Mouse (Mus musculus) hindbrain, embryonic 14.5 days (tissue): ENCODE data around the gene Vstm2l. TPM values are rescaled to one million over a fixed set of nuclear protein-coding genes. Genes with fewer than 3 reads are reported as not detected.
A peak's percentile ranks its signal among the peaks of the same experiment; 100 is the strongest.

Experiments
- ATAC-seq: fragments of 200-750 bp; cut with Nextera tagmentation; 2 replicates; pipeline ENCODE4 v1.8.0; 2017; ENCODE audit warnings: moderate number of reproducible peaks, mild to moderate bottlenecking, moderate TSS enrichment, moderate library complexity; ENCODE audit not compliant: low FRiP score
- DNase-seq: peaks from one replicate; pipeline ENCODE4 v3.0.0-alpha.2; 2015; ENCODE audit warnings: low spot score
- H3K27ac ChIP-seq: fragments of 300-500 bp; sonication (generic); 2 replicates; pipeline ENCODE4 v1.5.1; 2014; ENCODE audit warnings: mild to moderate bottlenecking, moderate library complexity
- H3K27me3 ChIP-seq: fragments of 300-500 bp; sonication (generic); 2 replicates; pipeline ENCODE4 v1.6.1; 2014; ENCODE audit warnings: mild to moderate bottlenecking, low read length, mixed read lengths; ENCODE audit not compliant: control insufficient read depth, insufficient read depth
- H3K36me3 ChIP-seq: fragments of 300-500 bp; sonication (generic); replicated peaks from 2 replicates; pipeline ENCODE4 v1.6.1; 2014; ENCODE audit not compliant: control insufficient read depth, insufficient read depth
- H3K4me1 ChIP-seq: fragments of 300-500 bp; sonication (generic); replicated peaks from 2 replicates; pipeline ENCODE4 v1.6.1; 2014; ENCODE audit warnings: antibody characterized with exemption, low read length, mixed read lengths; ENCODE audit not compliant: control insufficient read depth, insufficient read depth
- H3K4me2 ChIP-seq: fragments of 300-500 bp; sonication (generic); replicated peaks from 2 replicates; pipeline ENCODE4 v1.6.1; 2014; ENCODE audit warnings: mild to moderate bottlenecking, moderate library complexity
- H3K4me3 ChIP-seq: fragments of 300-500 bp; sonication (generic); replicated peaks from 2 replicates; pipeline ENCODE4 v1.5.1; 2014; ENCODE audit warnings: mild to moderate bottlenecking, low read length
- H3K9ac ChIP-seq: fragments of 300-500 bp; sonication (generic); 2 replicates; pipeline ENCODE4 v1.6.1; 2014
- H3K9me3 ChIP-seq: fragments of 300-500 bp; sonication (generic); 2 replicates; pipeline ENCODE4 v1.6.1; 2016; ENCODE audit warnings: low read length; ENCODE audit not compliant: control insufficient read depth
- WGBS: fragments of 180-500 bp; shearing (Covaris S2); extraction: QIAGEN DNeasy Blood & Tissue Kit; methylation state at CpG from one replicate; pipeline ENCODE4 v1.1.7; 2014; 5-methylcytosine and 5-hydroxymethylcytosine counted together
- polyA plus RNA-seq: library from polyadenylated mRNA; unstranded; fragments of >200 nt; fragmentation: Nextera tagmentation; extraction: Ambion mirVana; gene quantifications from 2 replicates; pipeline ENCODE4 v1.2.1, GENCODE M21; 2014

Vstm2l gene
- polyA plus RNA-seq, 1 experiment from 2014 or later: 48.9 TPM

DNA sequence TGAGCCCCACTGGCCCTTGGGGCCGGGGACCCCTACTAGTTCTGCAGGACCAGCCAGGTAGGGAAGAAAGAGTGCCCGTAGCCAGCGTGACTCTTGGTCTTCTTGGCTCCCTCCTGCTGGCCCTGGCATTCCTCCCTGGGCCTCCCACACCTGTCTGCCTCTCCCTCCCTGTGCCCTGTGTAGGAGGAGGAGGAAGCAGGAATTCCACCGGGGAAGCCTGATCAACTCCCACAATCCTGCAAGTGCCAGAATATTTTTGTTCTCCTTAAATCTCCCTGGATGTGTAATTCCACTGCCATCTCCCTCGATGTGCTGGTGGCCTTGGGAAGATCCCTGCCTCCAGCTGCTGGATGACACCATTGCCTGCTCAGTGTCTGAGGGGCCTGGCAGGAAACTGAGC lies 10.1 kb downstream of the Vstm2l start:
- Histone ChIP-seq H3K4me2 (no peak overlapping the region), H3K9ac (no peak overlapping the region), H3K9me3 (no peaks in the 10 kb centered on the region), H3K27me3 (0 out of 2 replicates have a peak, but pooled peaks cover 4% of the 10 kb centered on the region), H3K27ac (no peak overlapping the region), H3K4me3 (no peak overlapping the region), H3K36me3 (no peaks in the 10 kb centered on the region), H3K4me1 (peaks cover 59% of the 10 kb centered on the region)
- DNase-seq: no peak
- ATAC-seq: no peak
- WGBS: 72% methylated on average over 5 of the region's 5 CpGs

DNA sequence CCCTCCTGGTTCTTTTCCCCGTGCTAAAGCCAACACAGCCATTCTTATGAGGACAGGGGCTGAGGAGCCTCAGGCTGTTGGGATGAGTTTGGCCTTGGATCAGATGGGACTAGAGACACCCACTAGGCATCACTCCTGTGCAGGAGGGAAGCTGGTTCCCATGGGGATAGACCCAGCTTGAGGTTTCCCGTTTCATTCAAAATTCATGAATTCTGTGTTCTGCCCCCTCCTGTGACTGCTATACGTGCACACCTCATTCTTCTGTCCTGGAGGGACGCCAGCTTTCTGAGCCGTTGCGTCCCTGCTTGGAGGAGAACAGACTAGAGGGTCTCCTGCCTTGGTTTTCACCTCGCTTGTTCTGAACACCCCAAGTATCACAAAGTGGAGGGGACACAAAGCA lies 12.0 kb downstream of the Vstm2l start:
- H3K27me3 ChIP-seq: no peaks in the 10 kb centered on the region
- DNase-seq: no peak
- peaks cover 48% of the 10 kb centered on the region for H3K4me1 ChIP-seq
- whole genome bisulfite sequencing: 25% methylated on average over 7 of the region's 7 CpGs
- H3K36me3 ChIP-seq: no peaks in the 10 kb centered on the region
- peak overlapping the region; percentile 22; the same call in 1 of the 2 replicates for H3K9ac ChIP-seq
- no peaks in the 10 kb centered on the region for H3K9me3 ChIP-seq
- no peak overlapping the region for H3K4me3 ChIP-seq
- no peak for ATAC-seq
- no peak overlapping the region for H3K4me2 ChIP-seq
- peak overlapping the region; percentile 48; the same call in 1 of the 2 replicates for H3K27ac ChIP-seq

DNA sequence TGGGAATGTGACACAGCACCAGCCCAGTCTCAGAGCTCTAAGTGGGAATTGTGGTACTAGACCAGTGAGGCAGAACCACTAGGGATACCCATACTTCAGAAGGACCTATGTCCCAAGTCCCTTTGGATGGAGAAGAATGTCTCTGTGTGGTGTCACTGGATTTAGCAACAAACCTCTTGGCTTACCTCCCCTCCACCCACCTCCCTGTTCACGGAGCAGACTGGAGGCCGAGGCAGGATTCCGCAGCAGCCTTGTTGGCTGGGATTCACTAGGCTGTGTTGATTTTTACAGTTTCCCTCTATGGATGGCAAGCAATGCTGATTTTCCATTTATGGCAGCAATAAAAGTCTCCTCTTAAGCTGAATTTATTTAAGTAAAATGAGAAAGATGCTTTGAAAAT lies 12.5 kb downstream of the Vstm2l start:
- DNase-seq: no peak
- peak overlapping the region; percentile 48; the same call in 1 of the 2 replicates for H3K27ac ChIP-seq
- H3K27me3 ChIP-seq: no peaks in the 10 kb centered on the region
- H3K9me3 ChIP-seq: no peaks in the 10 kb centered on the region
- no peak for ATAC-seq
- no peak overlapping the region for H3K4me3 ChIP-seq
- H3K4me1 ChIP-seq: peaks cover 43% of the 10 kb centered on the region
- H3K9ac ChIP-seq: peak overlapping the region; percentile 22; the same call in 1 of the 2 replicates
- WGBS: 58% methylated on average over 3 of the region's 3 CpGs
- peak overlapping the region; percentile 11; the same call in 1 of the 2 replicates for H3K4me2 ChIP-seq
- H3K36me3 ChIP-seq: no peaks in the 10 kb centered on the region

DNA sequence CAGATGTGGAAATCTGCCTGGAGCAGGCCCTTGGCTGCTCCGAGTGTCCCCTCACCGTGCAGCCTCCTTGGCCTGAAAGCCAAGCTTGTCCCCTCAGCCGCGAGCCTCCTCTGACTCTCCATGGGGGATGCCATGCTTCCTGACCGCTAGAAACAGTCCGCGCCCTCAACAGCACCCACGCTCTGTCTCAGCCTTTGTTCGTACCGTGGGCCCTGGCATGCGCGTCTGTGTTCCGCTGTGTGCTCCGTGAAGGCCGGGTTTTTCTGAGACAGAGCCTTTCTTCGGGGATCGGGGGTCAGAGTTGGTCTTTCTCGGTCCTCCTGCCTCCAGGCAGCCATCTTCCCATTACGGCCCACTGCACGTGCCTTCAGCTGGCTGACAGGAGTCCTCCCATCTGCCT lies 12.9 kb downstream of the Vstm2l start:
- 33% methylated on average over 20 of the region's 20 CpGs for WGBS

DNA sequence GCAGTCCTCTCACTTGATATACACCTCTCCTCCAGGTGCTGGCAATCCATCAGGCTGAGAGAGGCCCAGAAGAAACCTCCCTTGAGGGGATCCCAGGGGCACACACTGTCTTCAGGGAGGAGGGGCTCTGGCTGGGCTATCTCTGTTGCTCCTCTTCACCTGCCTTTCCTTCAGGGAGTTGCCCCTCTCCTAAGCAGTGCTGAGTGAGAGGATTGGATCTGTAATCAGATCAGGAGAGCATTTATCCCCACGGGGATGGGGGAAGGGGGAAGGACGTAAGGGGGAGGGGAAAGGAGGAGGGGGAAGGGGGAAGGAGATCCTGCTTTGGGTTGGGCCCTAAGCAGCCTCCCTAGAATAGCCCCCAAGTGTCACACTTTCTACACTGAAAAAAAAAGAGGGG lies 13.4 kb downstream of the Vstm2l start:
- peak overlapping the region; percentile 22; the same call in 1 of the 2 replicates for H3K9ac ChIP-seq

More for the DNA sequence above, 12.9 kb downstream of the Vstm2l start:
- H3K9me3 ChIP-seq: no peaks in the 10 kb centered on the region
- H3K4me3 ChIP-seq: no peak overlapping the region
- H3K27ac ChIP-seq: peak overlapping the region; percentile 48; the same call in 1 of the 2 replicates
- no peak for ATAC-seq
- H3K4me1 ChIP-seq: peaks cover 41% of the 10 kb centered on the region
- peak overlapping the region; percentile 11 for H3K4me2 ChIP-seq
- no peaks in the 10 kb centered on the region for H3K36me3 ChIP-seq
- no peak for DNase-seq
- H3K9ac ChIP-seq: peak overlapping the region; percentile 22; the same call in 1 of the 2 replicates
- no peaks in the 10 kb centered on the region for H3K27me3 ChIP-seq

DNA sequence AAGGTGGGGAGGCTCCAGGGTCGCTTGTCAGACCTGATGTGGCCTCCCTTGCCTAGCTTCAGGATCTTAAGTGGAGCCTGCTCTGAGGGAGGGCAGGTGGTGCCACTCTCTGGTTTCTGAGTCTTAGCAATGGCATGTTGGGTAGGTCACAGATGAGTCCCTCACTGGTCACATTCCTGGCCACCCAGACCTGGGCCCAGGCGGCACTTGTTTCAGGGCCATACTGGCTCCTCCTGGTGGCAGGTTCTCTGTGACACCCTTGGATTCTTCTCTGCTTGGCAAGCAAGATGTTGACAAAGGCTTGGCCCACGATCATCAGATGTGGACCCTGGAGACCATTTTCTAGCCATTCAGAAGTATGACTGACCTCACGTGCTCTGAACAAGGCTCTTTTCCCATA lies 18.2 kb downstream of the Vstm2l start:
- DNase-seq: no peak
- 80% methylated on average over 4 of the region's 4 CpGs for WGBS
- no peak overlapping the region for H3K27ac ChIP-seq
- H3K4me2 ChIP-seq: no peak overlapping the region
- H3K9me3 ChIP-seq: no peaks in the 10 kb centered on the region
- H3K36me3 ChIP-seq: peaks cover 23% of the 10 kb centered on the region
- H3K9ac ChIP-seq: no peak overlapping the region
- no peak overlapping the region for H3K4me3 ChIP-seq
- no peaks in the 10 kb centered on the region for H3K27me3 ChIP-seq
- peaks cover 21% of the 10 kb centered on the region for H3K4me1 ChIP-seq
- ATAC-seq: no peak

More for the DNA sequence above, 13.4 kb downstream of the Vstm2l start:
- H3K4me3 ChIP-seq: no peak overlapping the region
- H3K4me1 ChIP-seq: peaks cover 37% of the 10 kb centered on the region
- no peaks in the 10 kb centered on the region for H3K27me3 ChIP-seq
- DNase-seq (no peak), ATAC-seq (no peak)
- H3K4me2 ChIP-seq: peak overlapping the region; percentile 11
- 25% methylated on average over 2 of the region's 2 CpGs for WGBS
- H3K9me3 ChIP-seq: no peaks in the 10 kb centered on the region
- H3K27ac ChIP-seq: peak overlapping the region; percentile 48; the same call in 1 of the 2 replicates
- no peaks in the 10 kb centered on the region for H3K36me3 ChIP-seq

DNA sequence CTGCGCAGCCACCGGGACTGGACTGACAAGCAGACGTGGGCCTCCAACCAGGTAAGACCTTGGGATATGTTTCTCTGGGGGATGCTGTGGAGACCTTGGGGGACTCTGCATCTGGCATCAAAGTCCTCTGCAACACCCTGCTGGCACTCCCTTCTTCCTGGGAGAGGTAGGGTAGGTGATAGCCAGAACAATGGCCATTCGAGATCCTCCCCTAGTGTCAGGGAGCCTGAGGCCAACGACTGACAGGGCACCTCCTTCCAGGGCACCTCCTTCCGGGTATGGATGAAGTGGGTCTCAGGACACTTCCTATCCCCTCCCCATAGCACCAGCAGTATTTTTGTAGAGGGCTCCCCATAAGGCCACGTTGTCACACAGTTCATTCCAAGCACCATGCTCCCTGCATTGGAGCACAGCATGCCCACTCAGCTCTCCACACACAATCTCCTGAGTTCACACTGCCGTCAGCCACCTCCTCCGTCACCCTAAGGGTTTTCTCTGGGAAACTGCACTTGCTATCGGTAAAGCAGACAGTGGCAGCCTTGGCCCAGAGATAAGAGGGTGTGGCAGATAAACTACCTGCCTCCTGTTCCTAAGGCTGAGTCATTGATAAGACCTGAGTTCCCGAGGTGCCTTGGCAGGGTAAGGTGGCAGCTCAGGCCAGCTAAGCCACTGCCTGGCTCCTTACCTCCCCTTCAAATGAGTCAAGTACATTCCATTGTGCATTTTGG lies 21.2 kb downstream of the Vstm2l start:
- DNase-seq: no peak
- H3K36me3 ChIP-seq: peaks cover 24% of the 10 kb centered on the region
- H3K9me3 ChIP-seq: no peaks in the 10 kb centered on the region
- H3K27ac ChIP-seq: no peak overlapping the region
- H3K4me2 ChIP-seq: no peak overlapping the region
- no peak overlapping the region for H3K4me3 ChIP-seq
- WGBS: 79% methylated on average over 11 of the region's 11 CpGs
- ATAC-seq: no peak
- H3K27me3 ChIP-seq: 0 out of 2 replicates have a peak, but pooled peaks cover 7% of the 10 kb centered on the region
- H3K4me1 ChIP-seq: peaks cover 14% of the 10 kb centered on the region
- H3K9ac ChIP-seq: no peak overlapping the region

DNA sequence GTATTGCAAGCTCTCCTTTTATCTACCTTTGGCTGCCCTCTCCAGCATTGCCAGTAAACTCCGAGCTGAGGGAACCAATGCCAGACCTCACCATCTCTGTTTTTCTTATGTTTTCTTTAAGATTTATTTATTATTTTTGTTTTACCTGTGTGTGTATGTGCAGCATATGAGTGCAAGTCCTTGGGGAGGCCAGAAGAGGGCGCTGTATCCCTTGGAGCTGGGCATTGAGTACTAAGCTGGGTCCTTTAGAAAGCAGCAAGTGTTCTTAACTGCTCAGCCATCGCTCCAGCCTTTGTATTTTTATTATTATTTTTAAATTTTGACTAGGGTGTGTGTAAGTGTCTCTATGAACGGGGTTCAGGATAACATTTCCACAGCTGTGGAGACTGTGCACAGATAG lies 22.2 kb downstream of the Vstm2l start:
- 81% methylated on average over 4 of the region's 4 CpGs for WGBS
- H3K27me3 ChIP-seq: 0 out of 2 replicates have a peak, but pooled peaks cover 10% of the 10 kb centered on the region

DNA sequence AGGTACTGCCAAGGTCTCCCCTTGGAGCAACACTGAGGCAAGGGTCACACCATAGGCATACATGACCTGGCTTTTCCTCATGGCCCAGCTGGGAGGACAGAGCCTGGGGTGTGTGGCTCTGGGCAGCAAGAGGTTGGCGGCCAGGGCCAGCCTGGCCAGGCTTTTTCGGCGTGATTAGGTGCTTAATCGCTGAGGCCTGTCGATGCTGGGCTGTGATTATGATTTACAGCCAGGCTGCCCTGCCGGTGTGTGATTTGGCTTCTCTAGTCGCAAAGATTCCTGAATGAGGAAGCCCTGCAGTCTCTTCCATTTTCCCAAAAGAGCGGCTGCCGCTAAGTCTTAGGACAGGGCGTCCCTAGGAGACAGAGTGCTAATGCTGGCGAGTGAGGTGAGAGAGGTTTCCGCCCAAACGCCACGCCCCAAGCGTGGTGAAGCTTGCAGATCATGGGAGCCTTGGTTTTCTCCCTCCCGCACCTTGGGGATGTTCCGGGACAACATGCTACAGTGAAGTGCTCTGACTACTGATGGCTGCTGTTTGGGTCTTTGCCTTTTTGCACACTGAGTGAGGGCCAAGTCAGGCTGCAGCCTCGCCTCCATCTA lies 26.2 kb downstream of the Vstm2l start:
- Histone ChIP-seq H3K4me2 (peak overlapping the region; percentile 21), H3K27me3 (0 out of 2 replicates have a peak, but pooled peaks cover 10% of the 10 kb centered on the region), H3K9ac (peak overlapping the region; percentile 22; the same call in 1 of the 2 replicates), H3K9me3 (no peaks in the 10 kb centered on the region), H3K4me3 (no peak overlapping the region), H3K27ac (peak overlapping the region; percentile 28; the same call in 1 of the 2 replicates), H3K4me1 (peaks cover 32% of the 10 kb centered on the region), H3K36me3 (peaks cover 22% of the 10 kb centered on the region)
- ATAC-seq (no peak), DNase-seq (no peak)
- 4% methylated on average over 18 of the region's 18 CpGs for WGBS

More for the DNA sequence above, 22.2 kb downstream of the Vstm2l start:
- Histone ChIP-seq H3K9ac (no peak overlapping the region), H3K27ac (no peak overlapping the region), H3K9me3 (no peaks in the 10 kb centered on the region), H3K36me3 (peaks cover 24% of the 10 kb centered on the region), H3K4me2 (no peak overlapping the region), H3K4me3 (no peak overlapping the region), H3K4me1 (peaks cover 24% of the 10 kb centered on the region)
- DNase-seq (no peak), ATAC-seq (no peak)
